Mouse (Mus musculus): ENCODE data around the gene Fhdc1.

DNA sequence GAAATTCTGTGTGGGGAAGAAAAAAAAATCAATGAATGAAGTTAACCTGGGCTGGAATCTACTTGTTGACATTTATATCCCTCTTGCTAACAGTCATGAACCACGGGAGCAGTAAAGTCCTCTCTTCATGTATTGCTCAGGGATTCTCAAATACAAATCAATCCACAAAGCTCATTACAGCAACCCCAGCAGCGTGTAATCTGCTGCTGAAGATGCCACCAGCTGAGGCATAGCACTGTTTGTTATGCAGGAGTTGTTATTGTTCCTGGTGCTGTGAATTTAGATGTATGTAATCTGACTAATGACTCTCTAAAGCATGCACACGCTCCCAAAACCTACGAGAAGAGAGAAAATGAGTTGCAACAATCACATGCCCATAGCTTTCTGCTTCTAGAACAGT is 82.3 kb downstream of the Fhdc1 start:
- TF ChIP-seq CTCF (IDR thresholded peaks at IDR 0.05; ENCODE audit: borderline replicate concordance, insufficient read depth, low read depth, low read length) = no peak
- TF ChIP-seq POLR2A (IDR thresholded peaks at IDR 0.05; ENCODE audit: borderline replicate concordance, insufficient read depth, low read length) = no peak

Data from cerebellum, adult 2 months (tissue).